8 mouse cellular contexts compared by ENCODE assay signal in the genomic region with DNA sequence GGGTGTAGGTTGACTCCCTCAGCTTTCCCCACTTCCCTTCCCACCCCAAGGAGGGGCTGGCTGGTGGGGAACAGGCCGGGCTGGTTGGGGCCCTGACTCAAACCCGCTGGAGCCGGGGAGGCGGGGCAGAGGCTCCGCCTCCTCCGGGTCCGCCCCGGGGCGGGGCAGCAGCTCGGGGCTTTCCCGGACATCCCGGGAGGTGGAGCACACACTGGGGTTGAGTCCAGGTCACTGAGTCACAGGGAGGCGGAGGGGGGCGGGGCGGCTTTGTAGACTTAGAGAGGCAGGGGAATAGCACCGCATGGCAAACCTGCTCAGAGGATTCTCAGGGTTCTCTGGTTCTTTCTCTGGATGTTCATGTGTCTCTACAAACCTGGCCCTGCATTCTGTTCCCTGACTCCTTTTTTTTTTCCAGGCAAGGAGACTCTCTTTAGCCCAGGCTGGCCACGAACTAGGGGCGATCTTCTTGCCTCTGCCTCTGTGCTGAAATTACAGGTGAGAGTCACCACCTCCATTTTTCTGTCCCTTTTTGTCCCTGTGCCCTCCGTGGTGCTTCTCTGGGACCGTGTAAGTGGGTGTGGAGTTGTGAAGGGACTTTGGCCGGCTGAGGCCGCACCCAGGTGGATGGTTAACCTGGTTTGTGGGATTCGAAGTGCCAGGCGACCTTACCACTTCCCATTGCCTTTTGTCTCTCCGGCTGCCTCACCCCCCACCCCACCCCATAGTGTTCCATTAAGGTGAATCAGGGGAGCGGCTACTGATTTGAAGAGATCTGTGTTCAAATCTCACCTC. TPM values are rescaled to one million over a fixed set of nuclear protein-coding genes. Genes with fewer than 3 reads are reported as not detected.
A peak's percentile ranks its signal among the peaks of the same experiment; 100 is the strongest.
DNase-seq lines count a peak whose midpoint lies in the region; ATAC-seq lines count a peak whose summit lies in the region.

No protein-coding gene starts in this region.

- no peaks in the 10 kb centered on the region for H3K36me3 ChIP-seq in lung, embryonic 15.5 days
- H3K36me3 ChIP-seq in neural tube, embryonic 15.5 days = no peaks in the 10 kb centered on the region

- H3K4me3 ChIP-seq in lung, embryonic 15.5 days = no peak overlapping the region
- H3K4me3 ChIP-seq in neural tube, embryonic 15.5 days (replicated peaks) = no peak overlapping the region

- ATAC-seq in common myeloid progenitor, adult 5-6 weeks (replicated peaks; ENCODE audit: low read depth, poor library complexity, severe bottlenecking) = peak; percentile 71
- ATAC-seq in lung, embryonic 15.5 days (ENCODE audit: borderline replicate concordance, extremely low read depth, low FRiP score, low TSS enrichment) = peak; percentile 88
- ATAC-seq in neural tube, embryonic 15.5 days (ENCODE audit: low FRiP score) = no peak

- no peaks in the 10 kb centered on the region for H3K9me3 ChIP-seq in lung, embryonic 15.5 days
- no peaks in the 10 kb centered on the region for H3K9me3 ChIP-seq in neural tube, embryonic 15.5 days (replicated peaks)

- WGBS in lung, embryonic 15.5 days = 21% methylated on average over 26 of the region's 26 CpGs
- WGBS in neural tube, embryonic 15.5 days = 22% methylated on average over 26 of the region's 26 CpGs

- peaks cover 8% of the 10 kb centered on the region for H3K27me3 ChIP-seq in lung, embryonic 15.5 days
- H3K27me3 ChIP-seq in neural tube, embryonic 15.5 days (replicated peaks) = peaks cover 45% of the 10 kb centered on the region

- H3K9ac ChIP-seq in lung, embryonic 15.5 days = no peak overlapping the region
- H3K9ac ChIP-seq in neural tube, embryonic 15.5 days (replicated peaks) = no peak overlapping the region

- peak overlapping the region; percentile 25; the same call in 1 of the 2 replicates for H3K4me2 ChIP-seq in lung, embryonic 15.5 days
- peak overlapping the region; percentile 31 for H3K4me2 ChIP-seq in neural tube, embryonic 15.5 days

- H3K4me1 ChIP-seq in lung, embryonic 15.5 days = peaks cover 31% of the 10 kb centered on the region
- peaks cover 17% of the 10 kb centered on the region for H3K4me1 ChIP-seq in neural tube, embryonic 15.5 days

- H3K27ac ChIP-seq in lung, embryonic 15.5 days = peak overlapping the region; percentile 74
- no peak overlapping the region for H3K27ac ChIP-seq in neural tube, embryonic 15.5 days (replicated peaks)

- DNase-seq in layer of hippocampus, adult 9-11 months = peak; percentile 80
- no peak for DNase-seq in layer of hippocampus, postnatal 14 days (ENCODE audit: low spot score in 2 of 2)
- DNase-seq in heart, adult 18-20 months = peak; percentile 94
- peak; percentile 90 for DNase-seq in kidney, adult 11 months
- DNase-seq in thymus, postnatal 4 days = peak; percentile 79

RNA-seq across cellular contexts. Expression of gene Bcl3, which starts 1.8 kb away (rescaled TPM):
- under 1 TPM; 0.38 to 0.78 TPM for total RNA-seq in layer of hippocampus, postnatal 14 days (2021)
- 1.6 and 2.4 TPM in 2 replicates for total RNA-seq in common myeloid progenitor, adult 5-6 weeks (2017)
- total RNA-seq in heart, adult 18-20 months (2021) = 1 to 10 TPM; 2.9 to 3.7 TPM
- 4.3 and 4.7 TPM in 2 replicates for polyA plus RNA-seq in lung, embryonic 15.5 days (2015; fragmentation: Nextera tagmentation; extraction: Ambion mirVana)
- 1.2 and 5.2 TPM in 2 replicates for polyA plus RNA-seq in neural tube, embryonic 15.5 days (2015; fragmentation: Nextera tagmentation; extraction: Ambion mirVana)

RNA-seq across cellular contexts. Expression of gene Gm19345, which starts 27.4 kb away (rescaled TPM):
- 1 to 10 TPM; 3.0 to 3.3 TPM for total RNA-seq in layer of hippocampus, postnatal 14 days (2021)
- total RNA-seq in common myeloid progenitor, adult 5-6 weeks (2017) = not detected in 2 replicates
- total RNA-seq in heart, adult 18-20 months (2021) = not detected
- polyA plus RNA-seq in lung, embryonic 15.5 days (2015; fragmentation: Nextera tagmentation; extraction: Ambion mirVana) = 0.16 TPM in 1 of 2 replicates, not detected in the other
- 14.3 and 17.3 TPM in 2 replicates for polyA plus RNA-seq in neural tube, embryonic 15.5 days (2015; fragmentation: Nextera tagmentation; extraction: Ambion mirVana)

RNA-seq across cellular contexts. Expression of gene Cblc, which starts 27.8 kb away (rescaled TPM):
- total RNA-seq in layer of hippocampus, postnatal 14 days (2021) = not detected
- total RNA-seq in common myeloid progenitor, adult 5-6 weeks (2017) = not detected in 2 replicates
- total RNA-seq in heart, adult 18-20 months (2021) = under 1 TPM; 0.35 to 0.75 TPM
- polyA plus RNA-seq in lung, embryonic 15.5 days (2015; fragmentation: Nextera tagmentation; extraction: Ambion mirVana) = 15.2 and 16.1 TPM in 2 replicates
- 0.69 and 2.2 TPM in 2 replicates for polyA plus RNA-seq in neural tube, embryonic 15.5 days (2015; fragmentation: Nextera tagmentation; extraction: Ambion mirVana)

RNA-seq across cellular contexts. Expression of gene Ceacam16, which starts 36.7 kb away (rescaled TPM):
- not detected for total RNA-seq in layer of hippocampus, postnatal 14 days (2021)
- total RNA-seq in common myeloid progenitor, adult 5-6 weeks (2017) = not detected in 2 replicates
- not detected for total RNA-seq in heart, adult 18-20 months (2021)
- polyA plus RNA-seq in lung, embryonic 15.5 days (2015; fragmentation: Nextera tagmentation; extraction: Ambion mirVana) = not detected in 2 replicates
- polyA plus RNA-seq in neural tube, embryonic 15.5 days (2015; fragmentation: Nextera tagmentation; extraction: Ambion mirVana) = 0.69 and 1.2 TPM in 2 replicates

RNA-seq across cellular contexts. Expression of gene Bcam, which starts 53.6 kb away (rescaled TPM):
- 10 to 100 TPM in 1 of 2 experiments, 1 to 10 TPM in 1; 8.8 to 14.0 TPM for total RNA-seq in layer of hippocampus, postnatal 14 days (2021)
- total RNA-seq in common myeloid progenitor, adult 5-6 weeks (2017) = 0.32 TPM in 1 of 2 replicates, not detected in the other
- total RNA-seq in heart, adult 18-20 months (2021) = 100 to 1,000 TPM; 192 to 199 TPM
- polyA plus RNA-seq in lung, embryonic 15.5 days (2015; fragmentation: Nextera tagmentation; extraction: Ambion mirVana) = 313 and 345 TPM in 2 replicates
- polyA plus RNA-seq in neural tube, embryonic 15.5 days (2015; fragmentation: Nextera tagmentation; extraction: Ambion mirVana) = 26.3 and 37.0 TPM in 2 replicates

Comparison
In these comparisons a context has a peak if more than half of its experiments do, and no peak if none do; other contexts are left out.
1. DNase-seq: peak in layer of hippocampus, adult 9-11 months (single experiment), heart, adult 18-20 months (2 of 2), kidney, adult 11 months (single experiment) and thymus, postnatal 4 days (single experiment); none in layer of hippocampus, postnatal 14 days (0 of 2).